Mouse (Mus musculus): ENCODE measurements around the gene Klhdc4. TPM values are rescaled to one million over a fixed set of nuclear protein-coding genes. Genes with fewer than 3 reads are reported as not detected.

Klhdc4 gene
- polyA plus RNA-seq, 1 experiment from 2014 or later = 52.8 TPM

DNA sequence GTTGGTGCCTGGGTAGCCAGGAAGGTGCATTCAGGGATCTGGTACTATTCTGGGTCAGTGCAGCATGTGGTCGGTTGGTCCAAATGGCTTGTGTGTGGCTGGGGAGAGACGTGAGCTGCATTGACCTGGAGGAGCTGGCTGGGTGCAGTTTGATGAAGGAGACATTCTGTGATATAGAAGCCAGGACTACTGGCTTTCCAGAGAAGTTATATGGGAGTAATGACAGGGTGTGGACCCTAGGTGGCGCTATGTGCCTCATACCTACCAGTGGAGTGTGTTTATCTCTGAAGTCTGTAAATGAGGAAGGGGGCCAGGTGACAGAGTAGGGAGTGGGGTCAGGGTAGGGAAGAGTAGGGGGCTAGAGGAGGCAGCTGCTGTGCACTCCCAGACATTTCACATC lies 78.9 kb downstream of the Klhdc4 start:
- no peaks in the 10 kb centered on the region for H3K36me3 ChIP-seq (ENCODE audit: control insufficient read depth, insufficient read depth, low read length)
- H3K4me1 ChIP-seq (ENCODE audit: control insufficient read depth, insufficient read depth, low read length) = no peaks in the 10 kb centered on the region
- DNase-seq (ENCODE audit: low spot score) (no peak), ATAC-seq (ENCODE audit: insufficient number of reproducible peaks, low FRiP score, low TSS enrichment, low read depth) (no peak)
- H3K4me2 ChIP-seq (ENCODE audit: low read depth, severe bottlenecking) = no peak overlapping the region
- H3K4me3 ChIP-seq (ENCODE audit: low read depth, low read length) = no peak overlapping the region
- no peak overlapping the region for H3K27ac ChIP-seq (replicated peaks; ENCODE audit: low read depth, low read length)
- no peak overlapping the region for H3K9ac ChIP-seq (ENCODE audit: low read length)
- 33% methylated on average over 3 of the region's 3 CpGs for WGBS
- 0 out of 2 replicates have a peak, but pooled peaks cover 5% of the 10 kb centered on the region for H3K27me3 ChIP-seq (ENCODE audit: control insufficient read depth, insufficient read depth, low read length)
- no peaks in the 10 kb centered on the region for H3K9me3 ChIP-seq (ENCODE audit: control insufficient read depth, low read length)

DNA sequence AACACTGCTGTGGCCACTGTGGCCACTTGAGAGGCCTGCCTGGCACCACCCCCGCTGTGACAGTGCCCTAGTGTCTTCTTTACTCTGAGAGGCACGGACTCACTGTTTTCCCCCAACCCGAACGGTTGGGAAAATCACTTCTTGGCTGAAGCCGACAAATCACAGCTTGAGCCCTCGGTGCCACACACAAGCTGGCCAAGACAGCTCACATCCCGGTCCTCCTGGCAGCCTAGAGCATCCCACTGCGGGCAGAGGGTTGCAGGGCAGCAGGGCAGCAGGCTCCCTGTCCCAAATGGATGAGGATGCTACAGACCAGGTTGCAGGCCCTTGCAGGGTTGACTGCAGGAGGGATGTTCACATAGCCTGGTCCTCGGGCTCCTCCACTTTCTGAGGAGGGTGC lies 79.9 kb downstream of the Klhdc4 start:
- Histone ChIP-seq H3K9me3 (ENCODE audit: control insufficient read depth, low read length) (no peaks in the 10 kb centered on the region), H3K9ac (ENCODE audit: low read length) (no peak overlapping the region), H3K27me3 (ENCODE audit: control insufficient read depth, insufficient read depth, low read length) (0 out of 2 replicates have a peak, but pooled peaks cover 5% of the 10 kb centered on the region), H3K4me1 (ENCODE audit: control insufficient read depth, insufficient read depth, low read length) (no peaks in the 10 kb centered on the region), H3K4me3 (ENCODE audit: low read depth, low read length) (no peak overlapping the region), H3K36me3 (ENCODE audit: control insufficient read depth, insufficient read depth, low read length) (no peaks in the 10 kb centered on the region), H3K27ac (replicated peaks; ENCODE audit: low read depth, low read length) (no peak overlapping the region), H3K4me2 (ENCODE audit: low read depth, severe bottlenecking) (no peak overlapping the region)
- WGBS = 78% methylated on average over 9 of the region's 9 CpGs
- DNase-seq (ENCODE audit: low spot score) (no peak), ATAC-seq (ENCODE audit: insufficient number of reproducible peaks, low FRiP score, low TSS enrichment, low read depth) (no peak)

Other genes starting within 250 kb of the Klhdc4 start
- gene Map1lc3b, start 239.2 kb downstream of the Klhdc4 start, polyA plus RNA-seq (2014; fragmentation: Nextera tagmentation; extraction: Ambion mirVana) = 195 and 217 TPM in 2 replicates
- 19.0 and 20.5 TPM in 2 replicates for gene Zcchc14, start 176.7 kb downstream of the Klhdc4 start, polyA plus RNA-seq (2014; fragmentation: Nextera tagmentation; extraction: Ambion mirVana)
- gene Jph3, start 99.9 kb downstream of the Klhdc4 start, polyA plus RNA-seq (2014; fragmentation: Nextera tagmentation; extraction: Ambion mirVana) = 0.67 and 0.73 TPM in 2 replicates
- gene Slc7a5, start 78.1 kb upstream of the Klhdc4 start, polyA plus RNA-seq (2014; fragmentation: Nextera tagmentation; extraction: Ambion mirVana) = 15.2 and 17.0 TPM in 2 replicates
- not detected in 2 replicates for gene Car5a, start 115.3 kb upstream of the Klhdc4 start, polyA plus RNA-seq (2014; fragmentation: Nextera tagmentation; extraction: Ambion mirVana)
- 57.9 and 58.1 TPM in 2 replicates for gene Banp, start 120.2 kb upstream of the Klhdc4 start, polyA plus RNA-seq (2014; fragmentation: Nextera tagmentation; extraction: Ambion mirVana)